Mouse (Mus musculus) forebrain, postnatal 0 days (tissue): ENCODE data around the gene Kncn. TPM values are rescaled to one million over a fixed set of nuclear protein-coding genes. Genes with fewer than 3 reads are reported as not detected.

Source experiments
- ATAC-seq: fragments of 200-750 bp; cut with Nextera tagmentation; 2 replicates; pipeline ENCODE4 v1.8.0; 2017; ENCODE audit warnings: mild to moderate bottlenecking, moderate library complexity
- DNase-seq: peaks from one replicate; pipeline ENCODE4 v3.0.0-alpha.2; 2015
- H3K27ac ChIP-seq: fragments of 300-500 bp; sonication (generic); 2 replicates; pipeline ENCODE4 v1.5.1; 2014; ENCODE audit warnings: low read depth, mild to moderate bottlenecking, antibody characterized with exemption, low read length, moderate library complexity, mixed read lengths
- H3K27me3 ChIP-seq: fragments of 300-500 bp; sonication (generic); 2 replicates; pipeline ENCODE4 v1.6.1; 2014; ENCODE audit warnings: mild to moderate bottlenecking, low read length, mixed read lengths; ENCODE audit not compliant: insufficient read depth
- H3K36me3 ChIP-seq: fragments of 300-500 bp; sonication (generic); 2 replicates; pipeline ENCODE4 v1.6.1; 2014; ENCODE audit warnings: mild to moderate bottlenecking, moderate library complexity; ENCODE audit not compliant: insufficient read depth
- H3K4me1 ChIP-seq: fragments of 300-500 bp; sonication (generic); 2 replicates; pipeline ENCODE4 v1.6.1; 2014; ENCODE audit warnings: antibody characterized with exemption; ENCODE audit not compliant: insufficient read depth
- H3K4me2 ChIP-seq: fragments of 300-500 bp; sonication (generic); 2 replicates; pipeline ENCODE4 v1.6.1; 2014; ENCODE audit warnings: low read depth, mild to moderate bottlenecking, moderate library complexity
- H3K4me3 ChIP-seq: fragments of 300-500 bp; sonication (generic); 2 replicates; pipeline ENCODE4 v1.5.1; 2014; ENCODE audit warnings: low read depth, low read length, mixed read lengths
- H3K9ac ChIP-seq: fragments of 300-500 bp; sonication (generic); 2 replicates; pipeline ENCODE4 v1.6.1; 2014; ENCODE audit warnings: mild to moderate bottlenecking
- H3K9me3 ChIP-seq: fragments of 300-500 bp; sonication (generic); 2 replicates; pipeline ENCODE4 v1.6.1; 2016; ENCODE audit warnings: low read length
- CTCF ChIP-seq: sonication (generic); IDR thresholded peaks from 2 replicates; pipeline ENCODE4 v1.5.1; 2016; ENCODE audit warnings: antibody characterized with exemption, control low read depth, low read depth
- WGBS: fragments of 180-500 bp; shearing (Covaris S2); extraction: QIAGEN DNeasy Blood & Tissue Kit; methylation state at CpG from one replicate; pipeline ENCODE4 v1.1.7; 2014; 5-methylcytosine and 5-hydroxymethylcytosine counted together
- polyA plus RNA-seq: library from polyadenylated mRNA; unstranded; fragments of >200 nt; fragmentation: Nextera tagmentation; extraction: Ambion mirVana; gene quantifications from 2 replicates; pipeline ENCODE4 v1.2.1, GENCODE M21; 2015
- total RNA-seq: library from RNA; depleted of rRNA; stranded (reverse); fragments of >200 nt; gene quantifications from 2 replicates; pipeline ENCODE4 v1.2.3, GENCODE M21; 2014

The Kncn gene
- total and polyA plus RNA-seq, 2 experiments from 2014 or later, result 0.38 to 0.44 TPM

DNA sequence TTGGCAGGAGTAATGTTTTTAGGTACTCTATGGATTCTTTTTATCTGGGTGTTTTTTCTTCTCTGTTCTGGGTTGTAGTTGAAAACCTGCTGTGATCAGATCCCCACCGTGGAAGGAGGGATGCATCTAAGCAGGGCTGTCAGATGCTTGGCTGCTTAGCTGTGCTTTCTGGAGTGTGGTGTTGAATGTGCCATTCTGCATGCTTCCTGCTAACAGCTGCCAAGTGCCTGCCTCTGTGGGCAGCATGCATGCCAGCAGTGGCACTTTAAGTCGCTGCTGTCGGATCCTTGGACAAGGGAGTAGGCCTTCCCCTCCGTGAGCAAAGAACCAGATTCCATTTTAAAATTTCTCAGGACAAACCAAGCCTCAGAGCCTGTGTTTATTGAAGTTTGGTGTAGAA lies 28.6 kb upstream of the Kncn start:
- no peaks in the 10 kb centered on the region for H3K9me3 ChIP-seq
- peaks cover 17% of the 10 kb centered on the region for H3K36me3 ChIP-seq
- ATAC-seq, result peak; percentile 74; the same call in 1 of the 2 replicates
- WGBS, result 18% methylated on average over 4 of the region's 4 CpGs
- no peaks in the 10 kb centered on the region for H3K27me3 ChIP-seq
- H3K9ac ChIP-seq, result no peak overlapping the region
- H3K27ac ChIP-seq, result 0 out of 2 replicates have a peak overlapping the region, but pooled peaks have one; percentile 10
- H3K4me2 ChIP-seq, result no peak overlapping the region
- H3K4me1 ChIP-seq, result no peaks in the 10 kb centered on the region
- DNase-seq, result peak; percentile 49
- no peak overlapping the region for H3K4me3 ChIP-seq
- no peak for TF ChIP-seq CTCF

- H3K9me3 ChIP-seq, result no peaks in the 10 kb centered on the region
- no peak overlapping the region for H3K4me2 ChIP-seq
- no peak overlapping the region for H3K4me3 ChIP-seq
- H3K27me3 ChIP-seq, result no peaks in the 10 kb centered on the region
- no peak overlapping the region for H3K27ac ChIP-seq
- DNase-seq, result no peak
- H3K36me3 ChIP-seq, result peaks cover 16% of the 10 kb centered on the region
- H3K9ac ChIP-seq, result no peak overlapping the region
- no peaks in the 10 kb centered on the region for H3K4me1 ChIP-seq
- no peak for TF ChIP-seq CTCF
- ATAC-seq, result no peak
- WGBS, result 47% methylated on average over 4 of the region's 4 CpGs
These were observed 27.9 kb upstream of the Kncn start for GRCm38 (mm10) chr4:115856282-115856681.

- no peak for TF ChIP-seq CTCF
- Histone ChIP-seq H3K9me3 (no peaks in the 10 kb centered on the region), H3K27me3 (no peaks in the 10 kb centered on the region), H3K4me2 (no peak overlapping the region), H3K4me1 (no peaks in the 10 kb centered on the region), H3K36me3 (peaks cover 12% of the 10 kb centered on the region; the same call in 1 of the 2 replicates), H3K4me3 (no peak overlapping the region), H3K27ac (no peak overlapping the region), H3K9ac (no peak overlapping the region)
- no peak for ATAC-seq
- WGBS, result 82% methylated on average over 9 of the region's 9 CpGs
- DNase-seq, result no peak
These were observed 26.8 kb upstream of the Kncn start for GRCm38 (mm10) chr4:115857293-115857883.

DNA sequence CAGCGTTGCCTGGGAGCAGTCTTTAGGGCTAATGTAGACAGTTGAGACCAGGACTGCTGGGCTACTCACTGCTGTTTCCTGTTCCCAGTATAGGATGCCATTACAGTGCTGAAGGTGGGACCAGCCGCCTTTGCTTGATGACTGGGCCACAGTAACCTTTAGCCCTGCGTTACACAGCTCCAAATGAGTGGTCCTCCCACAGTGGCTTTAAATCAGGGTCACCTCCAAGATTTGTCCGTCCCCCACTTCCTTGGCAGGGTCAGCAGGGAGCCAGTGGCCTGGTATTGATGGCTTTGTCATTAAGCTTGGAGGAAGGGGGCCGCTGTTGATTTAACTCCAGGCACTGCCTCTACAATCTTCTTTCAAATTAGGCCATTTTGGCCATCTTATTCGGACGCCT lies 20.8 kb upstream of the Kncn start:
- ATAC-seq, result no peak
- Histone ChIP-seq H3K4me3 (no peak overlapping the region), H3K4me1 (no peaks in the 10 kb centered on the region), H3K27ac (no peak overlapping the region), H3K36me3 (peaks cover 7% of the 10 kb centered on the region; the same call in 1 of the 2 replicates), H3K4me2 (no peak overlapping the region), H3K9me3 (no peaks in the 10 kb centered on the region), H3K27me3 (no peaks in the 10 kb centered on the region), H3K9ac (no peak overlapping the region)
- no peak for TF ChIP-seq CTCF
- DNase-seq, result no peak
- 63% methylated on average over 7 of the region's 7 CpGs for whole genome bisulfite sequencing

- peaks cover 7% of the 10 kb centered on the region; the same call in 1 of the 2 replicates for H3K36me3 ChIP-seq
- H3K9ac ChIP-seq, result no peak overlapping the region
- ATAC-seq (no peak), DNase-seq (no peak)
- WGBS, result 49% methylated on average over 10 of the region's 10 CpGs
- no peaks in the 10 kb centered on the region for H3K27me3 ChIP-seq
- no peak overlapping the region for H3K27ac ChIP-seq
- no peaks in the 10 kb centered on the region for H3K9me3 ChIP-seq
- TF ChIP-seq CTCF, result no peak
- H3K4me3 ChIP-seq, result no peak overlapping the region
- H3K4me2 ChIP-seq, result no peak overlapping the region
- no peaks in the 10 kb centered on the region for H3K4me1 ChIP-seq
These were observed 20.3 kb upstream of the Kncn start for GRCm38 (mm10) chr4:115863880-115864279.

- Histone ChIP-seq H3K4me2 (no peak overlapping the region), H3K9ac (no peak overlapping the region), H3K9me3 (no peaks in the 10 kb centered on the region), H3K27ac (no peak overlapping the region), H3K4me1 (no peaks in the 10 kb centered on the region), H3K36me3 (peaks cover 14% of the 10 kb centered on the region; the same call in 1 of the 2 replicates), H3K27me3 (no peaks in the 10 kb centered on the region), H3K4me3 (no peak overlapping the region)
- no peak for TF ChIP-seq CTCF
- WGBS, result 21% methylated on average over 16 of the region's 16 CpGs
- peak; percentile 51 for ATAC-seq
- DNase-seq, result no peak
These were observed 14.5 kb upstream of the Kncn start for GRCm38 (mm10) chr4:115869512-115870210.

DNA sequence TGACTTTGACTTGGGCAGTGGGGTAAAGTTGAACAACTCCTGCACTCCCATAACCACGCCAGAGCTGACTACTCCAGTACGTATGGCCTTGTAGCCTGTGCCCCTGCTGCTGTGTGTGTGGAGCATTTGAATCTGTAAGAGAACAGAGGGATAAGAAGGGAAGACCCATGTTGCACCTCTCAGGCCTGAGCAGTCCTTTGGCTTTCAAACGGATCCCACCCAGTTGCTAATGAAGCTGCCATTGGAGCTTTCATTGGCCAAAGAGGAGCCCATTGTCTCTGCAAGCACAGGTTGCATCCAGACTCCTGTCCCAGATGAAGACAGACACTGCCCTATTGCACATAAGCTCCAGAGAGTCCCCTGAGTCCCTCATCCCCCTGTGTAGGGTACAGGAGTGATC lies 11.0 kb upstream of the Kncn start:
- DNase-seq (no peak), ATAC-seq (no peak)
- Histone ChIP-seq H3K4me3 (no peak overlapping the region), H3K9ac (no peak overlapping the region), H3K36me3 (peaks cover 15% of the 10 kb centered on the region), H3K4me2 (no peak overlapping the region), H3K27me3 (no peaks in the 10 kb centered on the region), H3K9me3 (no peaks in the 10 kb centered on the region), H3K4me1 (peaks cover 6% of the 10 kb centered on the region; the same call in 1 of the 2 replicates), H3K27ac (no peak overlapping the region)
- 77% methylated on average over 3 of the region's 3 CpGs for WGBS
- TF ChIP-seq CTCF, result no peak
